Mouse (Mus musculus): ENCODE measurements around the gene Rpap1. TPM values are rescaled to one million over a fixed set of nuclear protein-coding genes. Genes with fewer than 3 reads are reported as not detected.

Rpap1 gene
- polyA plus RNA-seq, 1 experiment from 2014 or later: 30.6 TPM

GRCm38 (mm10) chr2:119762276-119762675 is 25.1 kb downstream of the Rpap1 start:
- WGBS: 80% methylated on average over 1 of the region's 1 CpGs
- Histone ChIP-seq H3K4me1 (ENCODE audit: control insufficient read depth, insufficient read depth, low read length) (0 out of 2 replicates have a peak, but pooled peaks cover 12% of the 10 kb centered on the region), H3K4me2 (replicated peaks; ENCODE audit: low read depth, low read length) (no peak overlapping the region), H3K27ac (ENCODE audit: low read depth, low read length) (no peak overlapping the region), H3K9me3 (ENCODE audit: control insufficient read depth, low read length) (no peaks in the 10 kb centered on the region), H3K4me3 (ENCODE audit: low read length) (no peak overlapping the region), H3K36me3 (ENCODE audit: control insufficient read depth, insufficient read depth, low read length) (peaks cover 21% of the 10 kb centered on the region), H3K9ac (ENCODE audit: low read depth, low read length) (no peak overlapping the region), H3K27me3 (ENCODE audit: control insufficient read depth, insufficient read depth, low read length) (peaks cover 38% of the 10 kb centered on the region)
- ATAC-seq (ENCODE audit: low FRiP score, low TSS enrichment): no peak

DNA sequence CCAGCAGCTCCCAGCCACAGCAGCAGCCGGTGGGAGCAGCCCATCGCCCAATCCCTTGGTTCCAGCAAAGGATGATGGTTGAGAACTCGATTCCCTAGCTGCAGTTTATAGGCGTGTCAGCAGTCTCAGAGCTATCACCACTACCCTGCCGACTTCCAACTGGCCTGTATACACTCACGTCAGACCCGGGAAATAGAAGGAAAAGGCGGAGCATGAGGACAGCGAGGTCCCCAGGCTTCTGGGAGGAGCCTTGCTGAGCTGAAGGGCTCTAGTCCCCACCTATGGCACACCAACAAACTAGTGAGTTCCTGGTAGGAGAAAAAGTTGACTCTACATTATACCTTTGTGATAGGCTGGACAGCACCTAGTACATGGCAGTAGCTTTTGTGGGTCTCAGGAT is 27.1 kb downstream of the Rpap1 start, which contains the start of gene Ltk:
Gene Ltk (minus strand): TSS at position 181 of the 400 bp plus-strand sequence.
- Histone ChIP-seq H3K27me3 (ENCODE audit: control insufficient read depth, insufficient read depth, low read length) (peaks cover 48% of the 10 kb centered on the region), H3K4me2 (replicated peaks; ENCODE audit: low read depth, low read length) (no peak within 1 kb of the TSS), H3K9ac (ENCODE audit: low read depth, low read length) (no peak within 1 kb of the TSS), H3K9me3 (ENCODE audit: control insufficient read depth, low read length) (no peaks in the 10 kb centered on the region), H3K4me3 (ENCODE audit: low read length) (0 out of 2 replicates have a peak within 1 kb of the TSS, but pooled peaks have one; percentile 63), H3K36me3 (ENCODE audit: control insufficient read depth, insufficient read depth, low read length) (peaks cover 13% of the 10 kb centered on the region), H3K4me1 (ENCODE audit: control insufficient read depth, insufficient read depth, low read length) (0 out of 2 replicates have a peak, but pooled peaks cover 12% of the 10 kb centered on the region), H3K27ac (ENCODE audit: low read depth, low read length) (no peak within 1 kb of the TSS)
- WGBS: 13% methylated on average over 9 of the region's 9 CpGs
- ATAC-seq (ENCODE audit: low FRiP score, low TSS enrichment): no peak

- peaks cover 48% of the 10 kb centered on the region for H3K27me3 ChIP-seq (ENCODE audit: control insufficient read depth, insufficient read depth, low read length)
- peak overlapping the region; percentile 63 for H3K4me3 ChIP-seq (ENCODE audit: low read length)
- 0 out of 2 replicates have a peak, but pooled peaks cover 12% of the 10 kb centered on the region for H3K4me1 ChIP-seq (ENCODE audit: control insufficient read depth, insufficient read depth, low read length)
- no peaks in the 10 kb centered on the region for H3K9me3 ChIP-seq (ENCODE audit: control insufficient read depth, low read length)
- 4% methylated on average over 44 of the region's 44 CpGs for WGBS
- H3K27ac ChIP-seq (ENCODE audit: low read depth, low read length): no peak overlapping the region
- H3K4me2 ChIP-seq (replicated peaks; ENCODE audit: low read depth, low read length): peak overlapping the region; percentile 100
- peak; percentile 12; the same call in 1 of the 2 replicates for ATAC-seq (ENCODE audit: low FRiP score, low TSS enrichment)
- peaks cover 6% of the 10 kb centered on the region for H3K36me3 ChIP-seq (ENCODE audit: control insufficient read depth, insufficient read depth, low read length)
- 0 out of 2 replicates have a peak overlapping the region, but pooled peaks have one; percentile 58 for H3K9ac ChIP-seq (ENCODE audit: low read depth, low read length)
Measured at GRCm38 (mm10) chr2:119758844-119759835, 28.2 kb downstream of the Rpap1 start.

DNA sequence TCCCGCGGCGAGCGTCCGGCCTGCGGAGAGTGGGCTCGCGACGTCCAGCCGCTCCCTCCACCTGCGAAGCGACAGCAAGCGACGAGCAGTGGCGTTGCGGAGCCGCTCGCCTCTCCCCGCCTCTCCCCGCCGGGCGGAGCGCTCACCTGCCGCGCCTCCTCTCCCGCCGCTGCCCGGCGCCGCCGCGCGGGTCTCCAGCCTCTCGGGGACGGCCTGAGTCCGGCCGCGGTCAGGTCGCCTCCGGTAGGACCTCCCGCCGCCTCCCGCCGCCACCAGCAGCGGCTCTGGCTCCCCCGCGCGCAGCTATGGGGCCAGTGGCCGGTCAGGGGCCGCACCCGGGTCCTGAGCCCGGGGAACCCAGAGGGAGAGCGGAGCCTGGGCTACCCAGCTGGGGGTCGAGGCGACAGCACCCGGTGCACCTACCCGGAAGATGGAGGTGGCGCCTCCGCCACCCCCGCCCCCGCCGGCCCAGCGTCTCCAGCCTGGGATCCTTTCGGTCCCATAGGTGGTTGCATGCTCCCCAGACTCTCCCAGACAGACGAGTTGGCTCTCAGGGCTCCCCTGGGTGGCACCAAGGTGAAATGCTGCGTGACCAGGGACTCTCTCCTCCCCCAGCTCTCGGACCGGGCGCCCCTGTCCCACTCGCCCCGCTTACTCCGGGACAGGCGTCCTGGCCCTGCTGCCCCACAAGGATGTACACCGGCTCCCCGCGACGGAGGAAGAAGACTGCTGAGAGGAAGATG is 29.1 kb downstream of the Rpap1 start:
- under 1% methylated on average over 75 of the region's 77 CpGs for WGBS
- peak; percentile 58; the same call in 1 of the 2 replicates for ATAC-seq (ENCODE audit: low FRiP score, low TSS enrichment)

GRCm38 (mm10) chr2:119757601-119758100 is 29.7 kb downstream of the Rpap1 start:
- no peaks in the 10 kb centered on the region for H3K9me3 ChIP-seq (ENCODE audit: control insufficient read depth, low read length)
- WGBS: 5% methylated on average over 17 of the region's 31 CpGs
- H3K4me2 ChIP-seq (replicated peaks; ENCODE audit: low read depth, low read length): peak overlapping the region; percentile 100
- H3K27ac ChIP-seq (ENCODE audit: low read depth, low read length): no peak overlapping the region
- H3K27me3 ChIP-seq (ENCODE audit: control insufficient read depth, insufficient read depth, low read length): peaks cover 52% of the 10 kb centered on the region
- peak overlapping the region; percentile 63 for H3K4me3 ChIP-seq (ENCODE audit: low read length)
- ATAC-seq (ENCODE audit: low FRiP score, low TSS enrichment): peak; percentile 58; the same call in 1 of the 2 replicates
- H3K4me1 ChIP-seq (ENCODE audit: control insufficient read depth, insufficient read depth, low read length): 0 out of 2 replicates have a peak, but pooled peaks cover 12% of the 10 kb centered on the region
- H3K9ac ChIP-seq (ENCODE audit: low read depth, low read length): peak overlapping the region; percentile 58
- H3K36me3 ChIP-seq (ENCODE audit: control insufficient read depth, insufficient read depth, low read length): no peaks in the 10 kb centered on the region

More for the DNA sequence above, 29.1 kb downstream of the Rpap1 start:
- H3K4me3 ChIP-seq (ENCODE audit: low read length): peak overlapping the region; percentile 63
- H3K9me3 ChIP-seq (ENCODE audit: control insufficient read depth, low read length): no peaks in the 10 kb centered on the region
- H3K27me3 ChIP-seq (ENCODE audit: control insufficient read depth, insufficient read depth, low read length): peaks cover 52% of the 10 kb centered on the region
- peak overlapping the region; percentile 100 for H3K4me2 ChIP-seq (replicated peaks; ENCODE audit: low read depth, low read length)
- H3K36me3 ChIP-seq (ENCODE audit: control insufficient read depth, insufficient read depth, low read length): no peaks in the 10 kb centered on the region
- peak overlapping the region; percentile 58 for H3K9ac ChIP-seq (ENCODE audit: low read depth, low read length)
- H3K27ac ChIP-seq (ENCODE audit: low read depth, low read length): no peak overlapping the region
- H3K4me1 ChIP-seq (ENCODE audit: control insufficient read depth, insufficient read depth, low read length): 0 out of 2 replicates have a peak, but pooled peaks cover 12% of the 10 kb centered on the region

- Histone ChIP-seq H3K4me2 (replicated peaks; ENCODE audit: low read depth, low read length) (no peak overlapping the region), H3K27ac (ENCODE audit: low read depth, low read length) (no peak overlapping the region), H3K9me3 (ENCODE audit: control insufficient read depth, low read length) (no peaks in the 10 kb centered on the region), H3K36me3 (ENCODE audit: control insufficient read depth, insufficient read depth, low read length) (no peaks in the 10 kb centered on the region), H3K27me3 (ENCODE audit: control insufficient read depth, insufficient read depth, low read length) (peaks cover 13% of the 10 kb centered on the region), H3K4me1 (ENCODE audit: control insufficient read depth, insufficient read depth, low read length) (peaks cover 5% of the 10 kb centered on the region; the same call in 1 of the 2 replicates), H3K4me3 (ENCODE audit: low read length) (no peak overlapping the region), H3K9ac (ENCODE audit: low read depth, low read length) (no peak overlapping the region)
- no peak for ATAC-seq (ENCODE audit: low FRiP score, low TSS enrichment)
- 72% methylated on average over 13 of the region's 13 CpGs for WGBS
Measured at GRCm38 (mm10) chr2:119749260-119749659, 38.1 kb downstream of the Rpap1 start.

DNA sequence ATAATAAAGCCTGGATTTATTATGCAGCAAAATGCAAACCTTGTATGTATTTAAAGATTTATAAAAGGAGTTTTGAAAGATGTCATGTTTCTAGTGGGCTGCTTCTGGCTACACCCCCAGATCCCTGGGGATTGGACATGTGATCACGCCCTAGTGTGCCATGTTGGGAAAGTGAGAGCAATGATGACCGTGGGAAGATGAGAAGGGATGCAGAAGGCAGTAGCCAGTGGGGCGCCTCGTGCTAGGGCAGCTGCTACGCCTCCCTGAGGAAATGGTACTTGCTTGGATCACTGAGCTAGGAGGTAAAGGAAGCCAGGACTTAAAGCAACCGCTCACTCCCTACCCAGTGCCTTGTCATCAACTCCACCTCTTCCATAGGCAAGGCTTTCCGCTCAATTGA is 39.8 kb downstream of the Rpap1 start:
- WGBS: 67% methylated on average over 7 of the region's 7 CpGs
- H3K27me3 ChIP-seq (ENCODE audit: control insufficient read depth, insufficient read depth, low read length): peaks cover 27% of the 10 kb centered on the region
- no peak for ATAC-seq (ENCODE audit: low FRiP score, low TSS enrichment)
- H3K36me3 ChIP-seq (ENCODE audit: control insufficient read depth, insufficient read depth, low read length): no peaks in the 10 kb centered on the region
- no peak overlapping the region for H3K4me3 ChIP-seq (ENCODE audit: low read length)
- peaks cover 14% of the 10 kb centered on the region for H3K4me1 ChIP-seq (ENCODE audit: control insufficient read depth, insufficient read depth, low read length)
- no peak overlapping the region for H3K4me2 ChIP-seq (replicated peaks; ENCODE audit: low read depth, low read length)
- H3K9me3 ChIP-seq (ENCODE audit: control insufficient read depth, low read length): no peaks in the 10 kb centered on the region
- no peak overlapping the region for H3K9ac ChIP-seq (ENCODE audit: low read depth, low read length)
- no peak overlapping the region for H3K27ac ChIP-seq (ENCODE audit: low read depth, low read length)

GRCm38 (mm10) chr2:119745281-119745680 is 42.1 kb downstream of the Rpap1 start:
- Histone ChIP-seq H3K9ac (ENCODE audit: low read depth, low read length) (no peak overlapping the region), H3K9me3 (ENCODE audit: control insufficient read depth, low read length) (no peaks in the 10 kb centered on the region), H3K27me3 (ENCODE audit: control insufficient read depth, insufficient read depth, low read length) (peaks cover 27% of the 10 kb centered on the region), H3K27ac (ENCODE audit: low read depth, low read length) (no peak overlapping the region), H3K4me1 (ENCODE audit: control insufficient read depth, insufficient read depth, low read length) (peaks cover 23% of the 10 kb centered on the region), H3K4me2 (replicated peaks; ENCODE audit: low read depth, low read length) (no peak overlapping the region), H3K36me3 (ENCODE audit: control insufficient read depth, insufficient read depth, low read length) (no peaks in the 10 kb centered on the region), H3K4me3 (ENCODE audit: low read length) (no peak overlapping the region)
- WGBS: 16% methylated on average over 1 of the region's 1 CpGs
- no peak for ATAC-seq (ENCODE audit: low FRiP score, low TSS enrichment)

Measured in kidney, embryonic 14.5 days (tissue).